Mouse (Mus musculus): Measurements from ENCODE around the gene Nle1. TPM values are rescaled to one million over a fixed set of nuclear protein-coding genes. Genes with fewer than 3 reads are reported as not detected.

Gene Nle1
- total and polyA plus RNA-seq, 3 experiments = 16.6 to 33.1 (median 17.0) TPM

GRCm38 (mm10) chr11:82914711-82915352, 6.6 kb upstream of the Nle1 start:
- peak; percentile 69 for DNase-seq

- DNase-seq = no peak
Observed at GRCm38 (mm10) chr11:82910679-82911389, 2.6 kb upstream of the Nle1 start.

GRCm38 (mm10) chr11:82910250-82910649, 2.0 kb upstream of the Nle1 start, which contains the start of gene Unc45b:
TSS of gene Unc45b (plus strand) at chr11:82910550.
- no peak for DNase-seq

- DNase-seq = no peak
Observed at GRCm38 (mm10) chr11:82908608-82908989, 388 bp upstream of the Nle1 start.

- no peak for DNase-seq
Observed at GRCm38 (mm10) chr11:82905816-82906215, 2.4 kb downstream of the Nle1 start.

- DNase-seq = no peak
Observed at GRCm38 (mm10) chr11:82904952-82905351, 3.3 kb downstream of the Nle1 start.

- no peak for DNase-seq
Observed at GRCm38 (mm10) chr11:82901606-82902310, 6.5 kb downstream of the Nle1 start.

- DNase-seq = no peak
Observed at GRCm38 (mm10) chr11:82899720-82900119, 8.5 kb downstream of the Nle1 start.

GRCm38 (mm10) chr11:82897478-82897877, 10.7 kb downstream of the Nle1 start:
- no peak for DNase-seq

GRCm38 (mm10) chr11:82891936-82892335, 16.3 kb downstream of the Nle1 start, which contains the start of gene Fndc8:
TSS of gene Fndc8 (plus strand) at chr11:82892124.
- DNase-seq = no peak

- peak; percentile 95 for DNase-seq
Observed at GRCm38 (mm10) chr11:82890342-82890762, 17.9 kb downstream of the Nle1 start, which contains the start of gene Rad51d. TSS of gene Rad51d (minus strand) at chr11:82890614.

GRCm38 (mm10) chr11:82889524-82890341, 18.5 kb downstream of the Nle1 start:
- no peak for DNase-seq

- DNase-seq = peak; percentile 40
Observed at GRCm38 (mm10) chr11:82888491-82888946, 19.7 kb downstream of the Nle1 start.

GRCm38 (mm10) chr11:82886559-82886958, 21.7 kb downstream of the Nle1 start:
- no peak for DNase-seq

- DNase-seq = no peak
Observed at GRCm38 (mm10) chr11:82883180-82883579, 25.0 kb downstream of the Nle1 start.

GRCm38 (mm10) chr11:82877726-82878344, 30.4 kb downstream of the Nle1 start:
- no peak for DNase-seq

GRCm38 (mm10) chr11:82875631-82876030, 32.6 kb downstream of the Nle1 start:
- DNase-seq = no peak

GRCm38 (mm10) chr11:82874924-82875323, 33.3 kb downstream of the Nle1 start:
- no peak for DNase-seq

GRCm38 (mm10) chr11:82871031-82871446, 37.2 kb downstream of the Nle1 start, which contains the start of gene Rffl:
TSS of gene Rffl (minus strand) at chr11:82871210.
- peak; percentile 94 for DNase-seq

- peak; percentile 60 for DNase-seq
Observed at GRCm38 (mm10) chr11:82870173-82871030, 37.8 kb downstream of the Nle1 start.
